Mouse (Mus musculus): ENCODE results near the gene Ppa2. TPM values are rescaled to one million over a fixed set of nuclear protein-coding genes. Genes with fewer than 3 reads are reported as not detected.

The Ppa2 gene
- total RNA-seq (2012; rRNA removed) (34.7 and 36.3 TPM in 2 replicates), polyA plus RNA-seq (2012; ENCODE audit: insufficient read depth in 1 of 2, insufficient read length in 2 of 2, low read depth in 1 of 2, low replicate concordance in 2 of 2, missing spikeins in 1 of 2) (10 to 100 TPM in 1 of 2 experiments, not detected in 1; 33.6 TPM)

DNA sequence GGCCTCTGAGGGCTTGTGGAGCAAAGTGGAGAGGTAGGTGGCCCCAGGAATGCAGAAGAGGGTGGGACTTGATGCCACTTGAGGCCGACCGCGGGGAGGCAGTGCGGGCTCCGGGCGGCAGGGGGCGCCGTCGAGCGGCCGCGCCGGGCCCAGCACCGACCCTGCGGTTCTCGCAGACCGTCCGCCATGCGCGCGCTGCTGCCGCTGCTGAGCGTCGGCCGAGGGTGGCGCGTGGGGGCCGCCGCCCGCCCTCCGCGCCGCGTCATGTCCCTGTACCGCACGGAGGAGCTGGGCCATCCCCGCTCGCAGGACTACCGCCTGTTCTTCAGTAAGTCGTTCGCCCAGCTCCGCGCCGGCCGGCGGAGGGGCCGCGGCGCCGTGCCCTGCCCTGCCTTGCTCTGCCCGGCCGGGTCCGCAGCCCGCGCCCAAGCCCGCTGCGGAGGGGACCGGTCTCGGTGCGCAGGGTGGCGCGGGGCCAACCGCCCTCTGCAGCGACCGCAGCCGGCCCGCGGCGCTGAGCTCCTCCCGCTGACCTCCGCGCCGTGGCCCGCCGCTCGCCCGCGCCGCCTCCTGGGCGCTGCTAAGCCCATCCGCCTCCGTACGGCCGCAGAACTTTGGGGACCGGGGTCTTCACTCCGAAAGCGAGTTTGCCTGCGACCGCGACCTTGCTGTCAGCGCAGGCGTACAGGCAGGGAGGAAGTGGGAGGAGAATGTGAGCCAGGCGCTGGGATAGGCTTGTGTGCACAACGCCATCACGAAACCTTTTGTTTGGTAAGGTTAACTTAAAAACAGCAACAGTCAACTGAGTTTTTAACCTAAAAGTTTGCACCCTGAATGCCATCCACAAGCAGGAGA, at the start of gene Ppa2:
Ppa2 (plus strand) TSS at position 157 of the 855 bp plus-strand sequence.
- TF ChIP-seq RCOR1 (IDR thresholded peaks at IDR 0.05; ENCODE audit: low read depth, low read length): no peak
- peak; percentile 71 for TF ChIP-seq SIN3A (IDR thresholded peaks at IDR 0.05; ENCODE audit: low read length)
- TF ChIP-seq USF1 (IDR thresholded peaks at IDR 0.05; ENCODE audit: low read depth, low read length): no peak
- no peak for TF ChIP-seq MEF2A (IDR thresholded peaks at IDR 0.05; ENCODE audit: extremely low read depth, insufficient replicate concordance, low read depth, low read length, poor library complexity, severe bottlenecking)
- peak; percentile 43; the same call in 1 of the 2 replicates for TF ChIP-seq ELF1 (IDR thresholded peaks at IDR 0.05; ENCODE audit: low read depth, low read length)
- no peak for TF ChIP-seq ZC3H11A (IDR thresholded peaks at IDR 0.05; ENCODE audit: low read depth, low read length)
- TF ChIP-seq TCF12 (IDR thresholded peaks at IDR 0.05; ENCODE audit: low read depth, low read length): peak; percentile 49; the same call in 1 of the 2 replicates
- TF ChIP-seq JUND (IDR thresholded peaks at IDR 0.05; ENCODE audit: low read depth, low read length): no peak
- peak in 2 of 3 experiments; percentile 74 to 90; a peak in 5 of 6 replicates for TF ChIP-seq CTCF (IDR thresholded peaks at IDR 0.05 in 2 of 3, conservative IDR thresholded peaks at IDR 0.05 in 1 of 3; ENCODE audit: control insufficient read depth in 1 of 3, insufficient read depth in 1 of 3, low read depth in 2 of 3, low read length in 3 of 3, poor library complexity in 1 of 3, severe bottlenecking in 1 of 3)
- peak; percentile 74 to 89; a peak in 3 of 4 replicates for TF ChIP-seq POLR2A (IDR thresholded peaks at IDR 0.05; ENCODE audit: control insufficient read depth in 1 of 2, insufficient read depth in 1 of 2, low read depth in 1 of 2, low read length in 2 of 2, poor library complexity in 1 of 2)
- no peak for TF ChIP-seq USF2 (IDR thresholded peaks at IDR 0.05; ENCODE audit: borderline replicate concordance in 1 of 2, insufficient read depth in 1 of 2, low read depth in 1 of 2, low read length in 2 of 2)
- peak; percentile 35; the same call in 1 of the 2 replicates for TF ChIP-seq ZMIZ1 (IDR thresholded peaks at IDR 0.05; ENCODE audit: low read depth, low read length)
- no peak for TF ChIP-seq CHD1 (IDR thresholded peaks at IDR 0.05; ENCODE audit: low read depth, low read length)
- TF ChIP-seq BHLHE40 (IDR thresholded peaks at IDR 0.05; ENCODE audit: borderline replicate concordance, low read depth, low read length): no peak
- TF ChIP-seq ZKSCAN1 (IDR thresholded peaks at IDR 0.05; ENCODE audit: low read depth, low read length): no peak
- TF ChIP-seq NRF1 (IDR thresholded peaks at IDR 0.05; ENCODE audit: insufficient read depth, low read depth, low read length, poor library complexity, severe bottlenecking): peak; percentile 76
- TF ChIP-seq MYC (IDR thresholded peaks at IDR 0.05; ENCODE audit: low read depth, low read length): 0 out of 2 replicates have a peak, but pooled peaks have one; percentile 12
- no peak for TF ChIP-seq ZNF384 (IDR thresholded peaks at IDR 0.05; ENCODE audit: low read depth, low read length)
- no peak for TF ChIP-seq MAFK (IDR thresholded peaks at IDR 0.05; ENCODE audit: borderline replicate concordance, low read depth, low read length)
- peak; percentile 79 for TF ChIP-seq NELFE (IDR thresholded peaks at IDR 0.05; ENCODE audit: low read depth, low read length)
- TF ChIP-seq CHD2 (IDR thresholded peaks at IDR 0.05; ENCODE audit: low read length): no peak
- TF ChIP-seq MYB (IDR thresholded peaks at IDR 0.05; ENCODE audit: low read depth, low read length): no peak
- peak; percentile 51; the same call in 1 of the 2 replicates for TF ChIP-seq MAX (IDR thresholded peaks at IDR 0.05; ENCODE audit: low read length)
- no peak for TF ChIP-seq GABPA (IDR thresholded peaks at IDR 0.05; ENCODE audit: low read depth, low read length)
- TF ChIP-seq GATA1 (IDR thresholded peaks at IDR 0.05; ENCODE audit: low read depth, low read length): no peak
- TF ChIP-seq SMC3 (IDR thresholded peaks at IDR 0.05; ENCODE audit: low read depth, low read length): peak; percentile 44
- TF ChIP-seq TBP (IDR thresholded peaks at IDR 0.05; ENCODE audit: low read depth, low read length): peak; percentile 73
- TF ChIP-seq MXI1 (IDR thresholded peaks at IDR 0.05; ENCODE audit: low read depth, low read length): peak; percentile 52; the same call in 1 of the 2 replicates
- peak; percentile 65 for TF ChIP-seq HCFC1 (IDR thresholded peaks at IDR 0.05; ENCODE audit: low read depth, low read length)
- TF ChIP-seq RAD21 (IDR thresholded peaks at IDR 0.05; ENCODE audit: low read depth, low read length): peak; percentile 31
- TF ChIP-seq ETS1 (IDR thresholded peaks at IDR 0.05; ENCODE audit: low read depth, low read length): no peak
- peak; percentile 81 for TF ChIP-seq POLR2AphosphoS2 (IDR thresholded peaks at IDR 0.05; ENCODE audit: low read length)
- H3K4me3 ChIP-seq (ENCODE audit: control insufficient read depth in 1 of 2, insufficient read depth in 1 of 2, low read depth in 2 of 2, low read length in 2 of 2): peak within 1 kb of the TSS; percentile 89 to 97
- H3K9me3 ChIP-seq (replicated peaks; ENCODE audit: insufficient read depth, low read length): no peaks in the 10 kb centered on the region
- H3K9ac ChIP-seq (ENCODE audit: control insufficient read depth, low read depth, low read length, poor library complexity, severe bottlenecking): peak within 1 kb of the TSS; percentile 94
- H3K27me3 ChIP-seq (ENCODE audit: control insufficient read depth in 1 of 2, insufficient read depth in 2 of 2, low read length in 2 of 2): no peaks in the 10 kb centered on the region
- peak; percentile 92 for DNase-seq (ENCODE audit: low read depth, low spot score)
- peaks cover 0 to 22% of the 10 kb centered on the region in 2 experiments; a peak in 2 of 4 replicates for H3K4me1 ChIP-seq (ENCODE audit: control insufficient read depth in 1 of 2, insufficient read depth in 2 of 2, low read length in 2 of 2)
- peaks cover 0 to 13% of the 10 kb centered on the region in 2 experiments; a peak in 2 of 4 replicates for H3K36me3 ChIP-seq (ENCODE audit: control insufficient read depth in 1 of 2, insufficient read depth in 2 of 2, low read length in 2 of 2)
- peak within 1 kb of the TSS; percentile 96 for H3K27ac ChIP-seq (ENCODE audit: control insufficient read depth, low read depth, low read length)
- H3K79me2 ChIP-seq (ENCODE audit: control insufficient read depth, insufficient read depth, low read length, poor library complexity): peaks cover 8% of the 10 kb centered on the region

All from MEL (cell line).